Mouse (Mus musculus): ENCODE data around the gene Serp2. TPM values are rescaled to one million over a fixed set of nuclear protein-coding genes. Genes with fewer than 3 reads are reported as not detected.

Gene Serp2
- polyA plus RNA-seq, 1 experiment from 2014 or later, result 43.4 TPM

DNA sequence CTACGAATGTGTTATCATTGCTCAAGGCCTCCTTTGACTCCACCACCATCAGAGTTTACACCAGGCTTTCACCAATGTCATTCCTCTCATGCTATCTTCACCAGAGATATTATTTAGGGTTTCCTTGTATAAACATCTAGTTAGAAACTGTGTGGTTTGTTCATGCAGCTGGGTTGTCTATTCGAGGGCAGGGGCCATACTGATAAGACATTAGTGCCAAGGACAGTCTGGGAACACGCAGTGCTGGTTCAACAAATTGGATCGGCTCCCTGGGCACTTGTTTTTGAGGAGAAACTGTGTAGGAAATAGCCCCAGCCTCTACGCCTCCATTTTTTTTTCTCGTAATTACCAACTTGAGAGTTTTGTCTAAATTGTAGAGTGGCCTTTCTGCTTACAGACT, 35.4 kb upstream of the Serp2 start:
- WGBS, result 90% methylated on average over 6 of the region's 6 CpGs

GRCm38 (mm10) chr14:76590134-76590533, 33.4 kb upstream of the Serp2 start:
- no peak overlapping the region for H3K4me3 ChIP-seq (replicated peaks)
- 85% methylated on average over 7 of the region's 7 CpGs for WGBS
- H3K27ac ChIP-seq, result no peak overlapping the region
- H3K9ac ChIP-seq, result no peak overlapping the region
- ATAC-seq (ENCODE audit: low FRiP score), result no peak
- no peak overlapping the region for H3K4me2 ChIP-seq
- H3K36me3 ChIP-seq (replicated peaks), result no peaks in the 10 kb centered on the region
- H3K4me1 ChIP-seq, result no peaks in the 10 kb centered on the region
- H3K27me3 ChIP-seq, result no peaks in the 10 kb centered on the region
- H3K9me3 ChIP-seq, result no peaks in the 10 kb centered on the region

More for the DNA sequence above, 35.4 kb upstream of the Serp2 start:
- H3K9me3 ChIP-seq, result no peaks in the 10 kb centered on the region
- ATAC-seq (ENCODE audit: low FRiP score), result no peak
- no peak overlapping the region for H3K4me3 ChIP-seq (replicated peaks)
- H3K4me2 ChIP-seq, result no peak overlapping the region
- no peaks in the 10 kb centered on the region for H3K4me1 ChIP-seq
- no peak overlapping the region for H3K9ac ChIP-seq
- no peak overlapping the region for H3K27ac ChIP-seq
- H3K36me3 ChIP-seq (replicated peaks), result no peaks in the 10 kb centered on the region
- H3K27me3 ChIP-seq, result no peaks in the 10 kb centered on the region

GRCm38 (mm10) chr14:76589671-76590070, 33.0 kb upstream of the Serp2 start:
- no peaks in the 10 kb centered on the region for H3K4me1 ChIP-seq
- H3K36me3 ChIP-seq (replicated peaks), result no peaks in the 10 kb centered on the region
- no peak overlapping the region for H3K4me3 ChIP-seq (replicated peaks)
- H3K9me3 ChIP-seq, result no peaks in the 10 kb centered on the region
- no peak for ATAC-seq (ENCODE audit: low FRiP score)
- 85% methylated on average over 1 of the region's 1 CpGs for WGBS
- no peak overlapping the region for H3K9ac ChIP-seq
- H3K27ac ChIP-seq, result no peak overlapping the region
- H3K27me3 ChIP-seq, result no peaks in the 10 kb centered on the region
- H3K4me2 ChIP-seq, result no peak overlapping the region

DNA sequence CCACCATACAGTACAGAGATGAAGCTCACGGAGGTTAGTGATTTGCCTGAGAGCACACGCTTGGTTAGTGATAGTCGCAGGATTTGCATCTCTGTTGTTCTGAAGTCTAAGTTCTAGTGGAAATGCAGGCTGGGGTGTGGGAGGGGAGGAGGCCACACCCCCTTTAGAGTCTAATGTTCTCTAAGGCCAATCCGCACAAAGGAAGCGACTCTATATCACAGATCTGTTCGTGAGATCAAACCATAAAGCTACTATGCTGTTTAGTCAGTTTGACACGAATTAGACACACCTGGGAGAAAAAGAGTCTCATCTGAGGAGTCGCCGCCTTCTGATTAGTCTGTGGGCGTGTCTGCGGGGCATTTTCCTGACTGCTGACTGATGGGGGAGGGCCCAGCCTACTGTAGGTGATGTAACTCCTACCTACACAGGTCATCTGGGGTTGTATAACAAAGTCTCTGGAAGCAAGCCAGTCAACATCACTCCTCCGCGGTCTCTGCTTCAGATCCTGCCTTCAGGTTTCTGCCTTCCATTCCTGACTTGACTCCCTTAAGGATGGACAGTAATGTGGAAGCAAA, 29.2 kb upstream of the Serp2 start:
- Histone ChIP-seq H3K9me3 (no peaks in the 10 kb centered on the region), H3K4me1 (no peaks in the 10 kb centered on the region), H3K9ac (no peak overlapping the region), H3K36me3 (replicated peaks) (no peaks in the 10 kb centered on the region), H3K4me3 (replicated peaks) (no peak overlapping the region), H3K27ac (no peak overlapping the region), H3K27me3 (no peaks in the 10 kb centered on the region), H3K4me2 (no peak overlapping the region)
- 58% methylated on average over 13 of the region's 13 CpGs for WGBS
- no peak for ATAC-seq (ENCODE audit: low FRiP score)

GRCm38 (mm10) chr14:76583985-76584384, 27.3 kb upstream of the Serp2 start:
- Histone ChIP-seq H3K4me3 (replicated peaks) (no peak overlapping the region), H3K27me3 (no peaks in the 10 kb centered on the region), H3K27ac (no peak overlapping the region), H3K4me1 (no peaks in the 10 kb centered on the region), H3K36me3 (replicated peaks) (no peaks in the 10 kb centered on the region), H3K9me3 (no peaks in the 10 kb centered on the region), H3K9ac (no peak overlapping the region), H3K4me2 (no peak overlapping the region)
- 91% methylated on average over 7 of the region's 7 CpGs for WGBS
- no peak for ATAC-seq (ENCODE audit: low FRiP score)

DNA sequence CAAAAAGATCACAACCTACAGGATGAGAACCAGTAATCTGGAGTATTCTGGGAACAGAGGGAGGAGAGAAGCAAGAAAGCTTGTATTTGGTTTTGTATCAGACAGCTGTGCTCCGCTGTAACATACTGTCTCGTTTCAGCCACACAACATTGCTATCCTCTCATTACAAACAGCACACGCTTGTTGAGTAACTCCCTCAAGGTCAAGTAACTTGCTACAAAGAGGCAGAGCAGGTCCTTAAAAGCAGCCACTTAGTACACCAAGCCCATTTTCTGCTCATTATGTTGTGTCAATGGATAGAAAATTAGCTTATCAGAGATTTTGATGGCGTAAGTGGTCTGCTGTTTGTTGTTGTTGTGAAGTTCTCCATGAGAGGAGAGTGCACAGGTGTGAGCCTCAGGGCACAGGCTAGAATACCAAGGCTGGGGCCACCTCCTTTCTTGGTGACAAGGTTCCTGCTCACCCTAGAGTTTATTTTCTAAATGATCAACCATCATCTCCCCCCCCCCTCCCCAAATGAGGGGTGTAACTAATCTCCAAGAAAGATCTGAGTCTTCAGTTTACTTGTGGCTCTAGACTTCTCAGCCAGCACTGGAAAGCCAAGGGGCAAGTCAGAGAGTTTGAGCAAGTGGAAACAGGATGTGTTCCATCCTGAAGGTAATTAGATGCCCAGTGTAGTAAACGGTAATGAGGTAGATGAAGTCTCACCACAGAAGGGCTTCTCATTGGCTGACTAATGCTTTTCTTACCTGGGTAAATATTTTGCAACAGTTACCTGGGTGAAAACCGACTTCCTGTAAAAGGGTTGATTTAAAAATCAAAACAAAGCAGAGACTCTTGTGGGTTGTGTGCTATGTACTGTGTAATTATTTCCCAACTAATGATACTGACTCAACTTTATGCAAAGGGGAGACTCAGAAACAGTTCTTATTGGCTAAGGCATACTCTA, 25.6 kb upstream of the Serp2 start:
- WGBS, result 85% methylated on average over 6 of the region's 6 CpGs
- no peak for ATAC-seq (ENCODE audit: low FRiP score)

DNA sequence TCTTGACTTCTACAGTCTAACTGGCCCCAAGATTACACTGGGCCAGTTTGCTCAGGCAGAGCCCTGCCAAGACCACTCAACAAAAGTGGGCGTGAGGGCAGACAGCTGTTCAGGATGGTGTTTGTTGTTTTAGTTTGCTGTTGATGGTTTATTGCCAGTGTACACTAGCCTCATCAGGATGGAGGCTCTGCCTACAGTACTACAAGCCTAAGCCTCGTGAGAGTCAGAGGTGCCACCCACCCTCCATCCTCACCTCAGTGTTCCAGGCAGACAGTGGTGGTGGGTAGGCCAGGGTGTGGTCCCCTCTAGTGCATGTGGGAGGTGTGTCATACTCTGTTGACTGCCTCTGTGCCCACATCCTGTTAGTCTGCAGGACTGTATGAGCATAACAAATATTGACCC, 23.0 kb upstream of the Serp2 start:
- Histone ChIP-seq H3K4me3 (replicated peaks) (no peak overlapping the region), H3K9ac (no peak overlapping the region), H3K36me3 (replicated peaks) (no peaks in the 10 kb centered on the region), H3K9me3 (no peaks in the 10 kb centered on the region), H3K27ac (no peak overlapping the region), H3K4me1 (no peaks in the 10 kb centered on the region), H3K27me3 (no peaks in the 10 kb centered on the region), H3K4me2 (no peak overlapping the region)
- WGBS, result 87% methylated on average over 2 of the region's 2 CpGs
- no peak for ATAC-seq (ENCODE audit: low FRiP score)

More for the DNA sequence above, 25.6 kb upstream of the Serp2 start:
- no peak overlapping the region for H3K27ac ChIP-seq
- H3K9ac ChIP-seq, result no peak overlapping the region
- no peaks in the 10 kb centered on the region for H3K27me3 ChIP-seq
- H3K36me3 ChIP-seq (replicated peaks), result no peaks in the 10 kb centered on the region
- no peak overlapping the region for H3K4me2 ChIP-seq
- no peak overlapping the region for H3K4me3 ChIP-seq (replicated peaks)
- H3K9me3 ChIP-seq, result no peaks in the 10 kb centered on the region
- no peaks in the 10 kb centered on the region for H3K4me1 ChIP-seq

GRCm38 (mm10) chr14:76577840-76578239, 21.2 kb upstream of the Serp2 start:
- Histone ChIP-seq H3K4me1 (no peaks in the 10 kb centered on the region), H3K4me2 (no peak overlapping the region), H3K9ac (no peak overlapping the region), H3K9me3 (no peaks in the 10 kb centered on the region), H3K4me3 (replicated peaks) (no peak overlapping the region), H3K27ac (no peak overlapping the region), H3K27me3 (no peaks in the 10 kb centered on the region), H3K36me3 (replicated peaks) (no peaks in the 10 kb centered on the region)
- 66% methylated on average over 2 of the region's 2 CpGs for WGBS
- no peak for ATAC-seq (ENCODE audit: low FRiP score)

DNA sequence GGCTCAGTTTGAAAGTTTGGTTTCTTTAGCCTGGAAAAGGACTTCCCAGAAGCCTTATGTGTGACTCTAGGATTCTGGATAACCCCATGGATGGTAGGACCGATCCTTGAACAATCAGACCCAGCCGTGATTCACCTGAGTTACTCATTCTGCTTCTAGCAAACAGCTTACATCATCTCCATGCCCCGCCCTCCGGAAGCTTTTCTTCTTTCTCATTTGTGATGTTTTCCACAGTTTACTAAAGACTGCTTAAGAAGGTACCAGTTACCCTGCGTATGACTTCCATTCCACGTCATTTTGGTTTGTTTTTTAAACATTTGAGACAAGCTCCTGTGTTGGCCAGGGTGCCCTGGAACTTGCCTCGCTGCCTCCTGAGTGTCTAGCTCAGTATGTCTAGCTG, 13.6 kb upstream of the Serp2 start:
- Histone ChIP-seq H3K4me1 (no peaks in the 10 kb centered on the region), H3K27me3 (no peaks in the 10 kb centered on the region), H3K9ac (no peak overlapping the region), H3K4me2 (no peak overlapping the region), H3K36me3 (replicated peaks) (no peaks in the 10 kb centered on the region), H3K9me3 (no peaks in the 10 kb centered on the region), H3K4me3 (replicated peaks) (no peak overlapping the region), H3K27ac (no peak overlapping the region)
- ATAC-seq (ENCODE audit: low FRiP score), result no peak
- WGBS, result 89% methylated on average over 7 of the region's 7 CpGs

DNA sequence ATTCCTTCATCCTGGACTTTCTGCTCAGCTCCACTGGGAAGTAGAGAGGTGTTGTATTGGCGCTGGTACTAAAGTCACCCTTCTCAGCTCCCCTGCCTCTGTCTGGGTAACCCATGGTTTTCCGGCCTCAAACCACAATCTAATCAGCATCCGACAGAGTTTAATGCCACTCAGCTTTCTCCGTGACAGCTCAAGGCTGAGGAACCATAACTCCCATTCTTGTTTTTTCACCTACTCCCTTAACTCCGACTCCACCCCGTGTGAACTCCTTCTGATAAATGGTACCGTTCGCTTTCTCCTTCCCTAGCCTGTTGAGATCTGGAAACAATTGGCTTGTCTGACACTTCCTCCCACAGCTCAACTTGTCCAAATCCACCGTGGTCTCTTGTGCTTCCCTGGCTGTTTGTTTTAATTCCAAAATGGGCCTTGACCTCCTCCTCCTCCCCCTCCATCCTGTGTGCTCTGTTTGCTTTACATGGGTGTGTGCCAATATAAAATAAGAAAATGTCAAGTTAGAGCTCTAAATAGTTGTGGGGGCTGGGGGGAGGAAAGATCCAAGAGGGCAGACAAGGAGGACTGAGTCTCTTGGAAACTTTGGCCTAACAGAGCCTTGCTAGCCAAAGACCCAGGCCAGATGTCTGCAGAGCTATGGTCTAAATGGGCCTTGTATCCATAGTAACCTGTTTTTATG, 12.7 kb upstream of the Serp2 start:
- no peak overlapping the region for H3K4me2 ChIP-seq
- no peaks in the 10 kb centered on the region for H3K4me1 ChIP-seq
- no peak overlapping the region for H3K9ac ChIP-seq
- H3K27me3 ChIP-seq, result no peaks in the 10 kb centered on the region
- no peak overlapping the region for H3K27ac ChIP-seq
- H3K36me3 ChIP-seq (replicated peaks), result no peaks in the 10 kb centered on the region
- 70% methylated on average over 9 of the region's 9 CpGs for WGBS
- ATAC-seq (ENCODE audit: low FRiP score), result no peak
- H3K4me3 ChIP-seq (replicated peaks), result no peak overlapping the region
- no peaks in the 10 kb centered on the region for H3K9me3 ChIP-seq

- 90% methylated on average over 9 of the region's 9 CpGs for WGBS
- Histone ChIP-seq H3K9me3 (no peaks in the 10 kb centered on the region), H3K4me2 (no peak overlapping the region), H3K9ac (no peak overlapping the region), H3K4me3 (replicated peaks) (no peak overlapping the region), H3K27ac (no peak overlapping the region), H3K27me3 (no peaks in the 10 kb centered on the region), H3K4me1 (no peaks in the 10 kb centered on the region), H3K36me3 (replicated peaks) (no peaks in the 10 kb centered on the region)
- no peak for ATAC-seq (ENCODE audit: low FRiP score)
Measured at GRCm38 (mm10) chr14:76568548-76568947, 11.9 kb upstream of the Serp2 start.

DNA sequence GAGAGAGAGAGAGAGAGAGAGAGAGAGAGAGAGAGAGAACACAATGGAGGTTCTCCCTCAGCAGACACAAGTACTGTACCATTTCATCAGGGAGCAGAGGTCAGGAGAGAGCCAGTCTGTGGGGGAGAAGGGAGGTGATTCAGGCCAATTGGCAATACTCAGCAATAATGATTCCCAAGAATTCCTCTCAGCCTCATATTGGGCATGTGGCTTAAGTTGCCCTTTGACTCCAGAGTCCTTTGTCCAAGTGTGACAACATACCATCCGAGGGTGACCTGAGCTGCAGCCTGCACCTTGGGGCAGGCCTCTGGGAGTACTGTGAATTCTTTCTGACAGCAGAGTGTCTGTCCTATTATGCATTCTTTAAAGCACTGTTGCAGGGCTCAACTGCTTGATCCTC, 10.6 kb upstream of the Serp2 start:
- Histone ChIP-seq H3K27me3 (no peaks in the 10 kb centered on the region), H3K27ac (no peak overlapping the region), H3K4me1 (no peaks in the 10 kb centered on the region), H3K9me3 (no peaks in the 10 kb centered on the region), H3K36me3 (replicated peaks) (no peaks in the 10 kb centered on the region), H3K4me2 (no peak overlapping the region), H3K4me3 (replicated peaks) (no peak overlapping the region), H3K9ac (no peak overlapping the region)
- no peak for ATAC-seq (ENCODE audit: low FRiP score)
- WGBS, result 59% methylated on average over 1 of the region's 1 CpGs

Data from forebrain, embryonic 12.5 days (tissue).